Mouse (Mus musculus) lung, postnatal 25 days (tissue): ENCODE measurements around the gene Ddx31.

ENCODE experiments used
- DNase-seq: peaks from one replicate; pipeline ENCODE4 v3.0.0; 2022; ENCODE audit warnings: low spot score

Gene Ddx31

GRCm38 (mm10) chr2:28912039-28912700 is 72.0 kb downstream of the Ddx31 start:
- no peak for DNase-seq

DNA sequence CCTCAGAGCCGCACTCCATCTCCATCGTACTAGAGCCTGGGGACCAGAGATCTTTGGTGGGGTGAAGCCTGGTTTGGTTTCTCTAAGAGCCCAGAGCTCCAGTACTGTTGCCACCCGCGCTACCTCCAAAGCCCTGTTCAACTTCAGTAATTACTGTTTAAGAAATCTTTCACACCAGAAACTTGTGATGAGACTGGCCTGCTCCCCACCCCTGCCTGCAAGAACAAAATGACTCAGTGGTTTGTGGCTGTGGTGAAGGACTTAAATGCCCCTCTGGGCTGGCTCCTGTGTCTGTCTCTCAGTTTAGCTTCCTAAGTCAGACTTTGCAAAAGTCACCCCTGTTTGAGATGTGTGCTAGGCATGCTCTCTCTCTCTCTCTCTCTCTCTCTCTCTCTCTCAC is 72.8 kb downstream of the Ddx31 start:
- DNase-seq, result no peak

DNA sequence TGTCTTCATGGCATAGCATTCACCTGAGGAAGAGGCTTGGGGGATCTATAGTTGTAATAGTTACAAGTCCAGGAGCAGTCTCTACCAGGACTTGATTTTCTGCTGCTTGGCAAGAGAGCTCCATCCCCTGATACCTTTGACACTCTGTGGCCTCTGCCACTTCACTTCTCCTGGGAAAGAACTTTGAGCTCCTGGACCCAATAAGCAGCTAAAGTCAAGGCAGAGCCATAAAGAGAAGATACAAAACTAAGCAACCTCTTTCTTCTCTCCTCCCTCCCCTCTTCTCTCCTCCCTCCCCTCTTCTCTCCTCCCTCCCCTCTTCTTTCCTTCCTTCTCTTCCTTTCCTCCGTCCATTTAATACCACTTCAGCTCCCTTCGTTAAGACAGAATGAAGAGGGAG is 73.9 kb downstream of the Ddx31 start:
- DNase-seq, result no peak

DNA sequence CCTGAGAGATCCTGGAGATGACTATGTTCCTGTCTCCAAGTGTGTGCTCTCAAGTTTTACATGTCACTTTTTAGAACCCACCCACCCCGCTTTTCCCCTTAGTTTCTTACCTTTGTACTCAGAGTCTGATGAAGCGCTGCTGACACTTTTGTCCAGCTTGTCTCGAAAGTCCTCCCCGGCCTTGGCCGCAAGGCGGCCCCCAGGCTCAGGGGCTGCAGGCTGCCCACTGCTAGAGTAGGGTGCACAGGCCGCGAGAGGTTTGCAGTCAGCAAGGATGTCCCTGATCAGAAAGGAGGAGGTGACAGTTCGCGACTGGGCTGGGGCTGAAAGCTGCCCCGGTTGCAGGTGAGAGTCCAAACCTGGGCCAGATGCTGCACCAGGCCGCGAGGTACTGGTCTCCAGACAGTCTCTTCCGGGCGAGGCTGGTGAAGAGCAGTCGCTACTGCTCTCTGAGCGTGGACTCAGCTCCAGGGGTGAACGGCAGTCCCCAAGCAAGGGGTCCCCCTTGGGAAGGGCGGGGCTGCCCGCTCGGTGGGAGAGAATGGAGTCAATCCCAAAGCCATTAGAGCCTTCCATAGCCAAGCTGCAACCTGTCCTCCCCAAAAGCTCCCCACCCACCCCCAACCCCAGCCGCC is 75.0 kb downstream of the Ddx31 start:
- DNase-seq, result no peak

DNA sequence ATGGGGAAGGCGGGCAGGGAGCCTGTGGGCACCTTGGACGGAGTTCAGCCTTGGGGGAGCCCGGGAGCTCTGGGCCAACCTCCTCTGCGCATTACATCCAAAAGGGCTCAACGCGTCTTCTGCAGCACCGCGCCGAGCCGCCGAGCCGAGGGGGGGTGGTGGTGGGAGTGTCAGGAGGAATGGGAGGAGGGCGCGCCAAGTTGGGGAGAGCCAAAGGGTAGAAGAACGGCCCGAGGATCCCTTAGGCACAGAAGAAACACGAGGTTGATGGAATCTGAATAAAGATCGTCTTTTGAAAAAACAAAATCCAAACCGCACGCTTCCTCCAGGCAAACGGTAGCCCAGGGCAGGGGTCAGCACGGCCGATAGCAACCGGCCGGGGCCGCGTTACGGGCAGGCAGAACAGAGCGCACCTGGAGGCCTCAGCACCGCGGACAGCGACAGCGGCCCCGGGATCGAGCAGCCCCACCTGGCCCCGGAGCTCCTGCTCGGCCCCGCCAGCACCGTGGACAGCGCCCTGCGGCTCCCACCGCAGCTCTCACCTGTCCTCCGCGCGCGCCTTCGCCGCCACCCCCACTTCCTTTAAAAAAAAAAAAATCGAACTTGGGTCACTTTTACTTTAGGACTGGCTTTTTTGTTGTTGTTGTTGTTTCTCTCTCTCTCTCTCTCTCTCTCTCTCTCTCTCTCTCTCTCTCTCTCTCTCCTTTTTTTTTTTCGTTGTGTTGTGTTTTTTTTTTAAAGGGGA is 75.7 kb downstream of the Ddx31 start:
- peak; percentile 78 for DNase-seq

GRCm38 (mm10) chr2:28916513-28916865 is 76.3 kb downstream of the Ddx31 start, which contains the start of gene Barhl1:
TSS of gene Barhl1 (minus strand) at chr2:28916668.
- no peak for DNase-seq

DNA sequence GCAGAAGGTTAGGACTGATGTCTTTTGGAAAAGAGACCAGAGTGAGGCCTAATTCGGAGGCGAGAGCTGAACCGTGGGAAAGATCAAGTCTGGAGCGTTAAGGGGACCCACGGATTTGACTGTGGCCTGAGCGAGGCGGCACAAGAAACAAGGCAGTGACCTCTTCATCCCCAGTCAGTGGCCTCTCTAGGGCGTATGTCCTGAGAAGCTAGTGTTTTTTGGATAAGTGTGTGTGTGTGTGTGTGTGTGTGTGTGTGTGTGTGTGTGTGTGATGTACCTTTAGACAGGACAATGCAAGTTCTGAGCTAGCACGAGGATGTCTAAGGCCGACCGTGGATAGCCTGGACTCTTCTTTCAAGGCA is 76.9 kb downstream of the Ddx31 start:
- no peak for DNase-seq

- no peak for DNase-seq
These were observed 77.5 kb downstream of the Ddx31 start for GRCm38 (mm10) chr2:28917518-28918361.

DNA sequence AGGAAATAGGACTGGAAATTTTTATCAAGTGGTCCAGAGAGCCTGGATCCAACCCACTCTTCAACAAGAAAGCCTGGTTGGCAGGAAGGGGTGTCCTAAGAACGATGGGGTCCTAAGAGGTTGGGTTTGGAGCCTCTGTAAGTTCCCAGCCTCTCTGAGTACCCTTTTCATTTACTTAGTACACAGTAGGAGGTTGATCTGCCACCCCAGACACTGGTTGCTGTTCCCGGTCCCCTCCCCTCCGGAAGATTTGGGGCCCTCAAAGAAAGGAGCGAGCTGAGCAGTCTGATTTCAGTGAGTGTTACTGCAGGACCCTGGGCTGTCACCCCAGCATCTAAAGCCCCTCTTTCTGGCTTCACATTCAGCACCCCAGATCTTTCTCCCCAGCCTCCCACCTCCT is 78.8 kb downstream of the Ddx31 start:
- no peak for DNase-seq

GRCm38 (mm10) chr2:28923912-28924311 is 83.7 kb downstream of the Ddx31 start:
- DNase-seq, result peak; percentile 51

GRCm38 (mm10) chr2:28930571-28930970 is 90.4 kb downstream of the Ddx31 start:
- no peak for DNase-seq

DNA sequence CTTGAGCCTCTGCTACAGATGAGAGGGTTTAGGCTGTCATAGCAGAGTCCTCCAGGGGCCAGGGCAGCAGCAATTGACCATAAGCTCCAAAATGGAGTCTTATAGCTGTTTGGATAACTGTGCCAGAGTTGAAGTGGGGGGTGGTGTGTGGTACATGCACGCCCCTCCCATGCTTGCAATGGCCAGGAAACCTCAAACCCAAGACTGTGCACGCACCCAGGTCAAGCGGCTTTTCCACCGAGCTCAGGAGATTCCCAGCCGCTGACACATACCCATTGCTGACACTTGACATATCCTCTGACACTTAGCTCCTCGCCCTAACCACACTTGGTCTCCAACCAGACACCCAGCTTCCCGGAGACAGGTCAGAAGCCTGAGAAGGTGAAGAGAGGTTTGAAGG is 98.8 kb downstream of the Ddx31 start:
- DNase-seq, result no peak

DNA sequence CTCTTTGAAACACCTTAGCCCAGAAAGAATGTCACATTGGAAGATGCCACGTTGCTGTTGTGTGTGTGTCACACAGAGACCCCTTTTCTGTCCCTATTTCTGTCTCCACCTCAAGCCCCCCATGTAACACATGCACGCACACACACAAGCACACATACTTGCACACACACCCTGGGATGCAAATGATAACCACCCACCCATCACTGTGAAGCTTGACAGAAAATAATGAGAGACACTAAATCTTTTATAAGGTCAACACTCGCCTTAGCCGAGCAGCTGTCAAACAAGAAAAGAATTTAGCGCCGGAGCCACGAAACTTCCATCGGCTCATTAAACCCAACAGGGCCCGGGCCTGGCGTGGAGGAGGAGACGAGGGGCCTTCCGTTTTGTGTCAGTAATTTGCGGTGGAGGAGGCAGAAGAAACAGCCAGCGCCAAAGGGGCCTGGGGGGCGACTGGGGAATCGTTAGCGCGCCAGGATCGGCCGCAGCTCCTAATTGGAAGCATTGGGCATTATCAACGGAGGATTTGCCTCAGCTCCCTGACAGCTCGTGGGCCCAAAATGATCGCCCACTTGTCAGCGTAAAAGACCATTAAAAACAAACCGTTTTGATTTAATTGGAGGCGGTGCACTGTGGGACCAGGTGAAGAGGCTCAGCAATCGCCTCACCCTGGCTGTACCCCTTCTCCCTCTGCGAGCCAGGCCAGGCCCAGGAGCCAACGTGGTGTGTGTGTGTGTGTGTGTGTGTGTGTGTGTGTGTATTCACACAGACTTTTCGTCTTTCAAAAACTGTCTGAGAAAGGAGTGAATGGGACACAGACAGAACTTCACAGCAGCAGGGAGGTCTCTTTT is 103.7 kb downstream of the Ddx31 start:
- DNase-seq, result no peak

GRCm38 (mm10) chr2:28945388-28945787 is 105.2 kb downstream of the Ddx31 start:
- no peak for DNase-seq

- no peak for DNase-seq
These were observed 106.1 kb downstream of the Ddx31 start for GRCm38 (mm10) chr2:28946312-28946711.

- no peak for DNase-seq
These were observed 112.8 kb downstream of the Ddx31 start for GRCm38 (mm10) chr2:28952981-28953380.

- DNase-seq, result no peak
These were observed 114.4 kb downstream of the Ddx31 start for GRCm38 (mm10) chr2:28954595-28954994.
